Mouse (Mus musculus): ENCODE results near the gene Elane.

The Elane gene

DNA sequence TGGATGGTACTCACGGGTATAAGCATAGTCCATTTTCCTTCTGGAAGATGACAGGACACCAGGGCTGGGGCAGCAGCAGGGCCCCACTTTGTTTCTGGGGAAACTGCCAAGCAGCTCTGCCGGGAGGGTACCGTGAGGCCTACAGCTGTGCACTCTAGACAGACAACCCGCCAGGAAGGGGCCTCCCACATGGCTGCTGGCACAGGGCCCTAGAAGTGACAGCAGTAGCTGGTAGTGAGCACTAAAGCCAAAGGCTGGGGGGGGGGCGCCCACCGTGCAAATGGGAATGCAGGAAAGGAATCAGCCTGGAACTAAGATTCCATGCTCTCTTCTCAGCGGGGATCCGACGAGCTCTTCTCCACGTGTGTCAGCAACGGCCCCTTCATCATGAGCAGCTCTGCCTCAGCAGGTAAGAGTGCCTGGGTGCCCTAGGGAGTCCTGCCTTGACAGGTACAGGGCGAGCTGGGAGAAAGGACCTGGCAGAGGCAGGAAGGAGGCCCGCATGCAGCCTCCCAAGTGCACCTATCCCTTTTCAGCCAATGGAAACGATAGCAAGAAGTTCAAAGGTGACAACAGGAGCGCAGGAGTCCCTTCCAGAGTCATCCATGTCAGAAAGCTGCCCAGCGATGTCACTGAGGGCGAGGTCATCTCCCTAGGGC lies 27.5 kb upstream of the Elane start:
- peak; percentile 73 for DNase-seq

DNA sequence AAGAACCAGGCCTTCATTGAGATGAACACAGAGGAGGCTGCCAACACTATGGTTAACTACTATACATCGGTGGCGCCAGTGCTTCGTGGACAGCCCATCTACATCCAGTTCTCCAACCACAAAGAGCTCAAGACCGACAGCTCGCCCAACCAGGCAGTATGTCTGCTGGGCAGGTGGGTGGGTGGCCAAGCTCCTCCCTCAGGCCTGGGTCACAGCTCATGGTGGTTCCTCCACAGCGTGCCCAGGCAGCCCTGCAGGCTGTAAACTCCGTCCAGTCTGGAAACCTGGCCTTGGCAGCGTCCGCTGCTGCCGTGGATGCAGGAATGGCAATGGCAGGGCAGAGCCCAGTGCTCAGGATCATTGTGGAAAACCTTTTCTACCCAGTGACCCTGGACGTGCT lies 26.9 kb upstream of the Elane start:
- peak; percentile 36 for DNase-seq

DNA sequence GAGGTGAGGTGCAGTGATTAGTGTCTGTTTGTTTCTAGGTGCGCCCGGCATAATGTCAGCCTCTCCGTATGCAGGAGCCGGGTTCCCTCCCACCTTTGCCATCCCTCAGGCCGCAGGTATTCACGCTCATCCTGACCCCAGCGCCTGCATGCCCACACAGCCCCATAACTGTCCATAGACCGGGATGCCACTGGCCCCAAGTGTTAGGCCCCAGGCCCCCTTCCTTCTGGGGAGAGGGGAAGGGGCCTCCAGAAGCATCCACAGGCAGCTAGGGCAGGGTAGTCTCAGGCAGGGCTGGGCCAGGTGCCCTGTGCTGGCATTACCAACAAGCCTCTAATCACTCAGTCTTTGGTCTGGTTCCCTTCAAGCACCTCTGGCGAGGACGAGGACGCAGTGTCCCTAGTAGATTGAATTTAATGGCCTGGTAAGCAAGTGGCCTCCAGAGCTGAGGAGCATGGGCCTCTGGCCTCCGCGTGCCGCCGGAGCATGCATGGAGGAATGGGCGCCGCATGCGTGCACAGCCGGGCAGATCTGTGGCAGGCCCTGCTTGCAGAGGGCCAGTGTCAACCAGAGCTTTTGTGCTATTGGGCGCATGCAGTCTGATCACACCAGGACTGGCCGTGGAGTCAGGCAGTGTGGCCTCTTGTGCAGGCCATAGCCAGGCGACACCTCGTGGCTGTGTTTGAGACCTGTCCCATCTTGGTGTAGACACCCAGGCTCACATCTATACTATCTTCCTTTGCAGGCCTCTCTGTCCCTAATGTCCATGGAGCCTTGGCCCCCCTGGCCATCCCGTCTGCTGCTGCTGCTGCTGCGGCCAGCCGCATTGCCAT lies 25.8 kb upstream of the Elane start:
- peak; percentile 24 for DNase-seq

DNA sequence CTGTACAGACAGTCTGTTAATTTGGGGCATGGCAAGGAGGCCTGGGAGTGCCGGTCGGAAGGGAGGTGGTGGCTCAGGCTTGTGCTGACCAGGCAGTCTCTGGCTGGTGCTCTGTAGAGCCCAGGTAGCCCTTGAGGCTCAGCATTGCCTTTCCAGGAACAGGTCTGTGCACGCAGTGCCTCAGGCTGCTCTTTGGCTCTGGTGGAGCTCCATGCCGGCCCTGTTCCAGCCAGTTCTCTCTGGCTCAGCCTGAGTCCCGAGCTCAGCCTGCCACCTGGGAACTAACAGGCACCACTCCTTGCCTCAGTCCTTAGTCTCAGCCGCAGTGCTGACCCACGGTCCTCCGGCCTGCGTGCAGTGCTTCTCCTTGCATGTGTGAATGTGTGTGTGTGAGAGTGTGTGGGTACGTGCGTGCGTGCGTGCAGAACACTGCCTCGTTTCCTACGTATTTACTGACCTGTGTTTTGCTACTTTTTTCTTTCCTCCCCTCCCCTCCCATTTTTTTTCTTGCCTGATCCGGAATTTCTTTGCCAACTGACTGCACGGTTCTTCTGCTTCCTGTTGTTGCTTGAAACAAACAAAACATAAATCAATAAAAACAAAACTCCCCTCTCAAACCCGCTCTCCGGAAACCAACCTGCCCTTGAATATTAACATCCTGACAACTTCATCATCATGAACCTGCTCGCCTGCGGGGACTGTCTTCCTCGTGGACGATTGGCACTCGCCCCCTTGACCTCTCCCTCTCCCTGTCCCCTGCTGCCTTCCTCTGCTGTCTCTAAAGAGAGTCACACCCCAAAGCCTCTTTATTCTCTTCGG lies 24.6 kb upstream of the Elane start:
- peak; percentile 85 for DNase-seq

DNA sequence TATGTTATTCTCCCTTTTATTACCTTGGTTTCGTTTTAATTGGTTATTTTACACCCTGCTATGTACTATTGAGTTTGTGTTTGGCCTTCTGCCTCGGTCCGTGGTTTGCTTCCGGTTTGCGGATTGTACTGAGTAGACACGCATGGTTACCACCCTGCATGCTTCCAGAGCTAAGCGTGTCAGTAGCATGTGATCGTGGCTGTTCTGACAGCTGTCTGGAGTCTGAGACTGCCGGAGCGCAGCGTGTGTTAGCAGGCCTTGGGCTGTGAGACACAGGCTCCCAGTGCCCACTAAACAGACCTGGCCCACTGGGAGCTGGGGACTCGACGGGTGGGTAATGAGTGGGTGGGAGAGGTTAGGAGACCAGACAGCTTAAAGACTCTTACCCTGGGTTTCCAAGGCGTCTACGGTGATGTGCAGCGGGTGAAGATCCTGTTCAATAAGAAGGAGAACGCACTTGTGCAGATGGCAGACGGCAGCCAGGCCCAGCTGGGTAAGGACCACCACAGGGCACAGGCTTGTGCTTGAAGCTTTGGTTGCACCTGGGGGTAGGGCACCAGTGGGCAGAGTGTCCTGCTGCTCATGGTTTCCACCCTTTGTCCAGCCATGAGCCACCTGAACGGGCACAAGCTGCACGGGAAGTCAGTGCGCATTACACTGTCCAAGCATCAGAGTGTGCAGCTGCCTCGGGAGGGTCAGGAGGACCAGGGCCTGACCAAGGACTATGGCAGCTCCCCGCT lies 23.8 kb upstream of the Elane start:
- no peak for DNase-seq

DNA sequence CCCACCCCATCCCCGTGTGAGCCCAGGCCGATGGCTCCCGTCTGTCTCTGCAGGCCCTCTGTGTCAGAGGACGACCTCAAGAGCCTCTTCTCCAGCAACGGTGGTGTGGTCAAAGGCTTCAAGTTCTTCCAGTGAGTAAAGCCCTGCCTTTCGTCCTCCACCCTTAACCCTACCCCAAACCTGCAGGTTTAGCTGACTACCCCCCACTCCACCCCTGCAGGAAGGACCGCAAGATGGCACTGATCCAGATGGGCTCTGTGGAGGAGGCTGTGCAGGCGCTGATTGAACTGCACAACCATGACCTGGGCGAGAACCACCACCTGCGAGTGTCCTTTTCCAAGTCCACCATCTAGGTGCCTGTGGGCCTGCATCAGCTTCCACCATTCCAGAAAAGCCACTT lies 23.1 kb upstream of the Elane start:
- no peak for DNase-seq

DNA sequence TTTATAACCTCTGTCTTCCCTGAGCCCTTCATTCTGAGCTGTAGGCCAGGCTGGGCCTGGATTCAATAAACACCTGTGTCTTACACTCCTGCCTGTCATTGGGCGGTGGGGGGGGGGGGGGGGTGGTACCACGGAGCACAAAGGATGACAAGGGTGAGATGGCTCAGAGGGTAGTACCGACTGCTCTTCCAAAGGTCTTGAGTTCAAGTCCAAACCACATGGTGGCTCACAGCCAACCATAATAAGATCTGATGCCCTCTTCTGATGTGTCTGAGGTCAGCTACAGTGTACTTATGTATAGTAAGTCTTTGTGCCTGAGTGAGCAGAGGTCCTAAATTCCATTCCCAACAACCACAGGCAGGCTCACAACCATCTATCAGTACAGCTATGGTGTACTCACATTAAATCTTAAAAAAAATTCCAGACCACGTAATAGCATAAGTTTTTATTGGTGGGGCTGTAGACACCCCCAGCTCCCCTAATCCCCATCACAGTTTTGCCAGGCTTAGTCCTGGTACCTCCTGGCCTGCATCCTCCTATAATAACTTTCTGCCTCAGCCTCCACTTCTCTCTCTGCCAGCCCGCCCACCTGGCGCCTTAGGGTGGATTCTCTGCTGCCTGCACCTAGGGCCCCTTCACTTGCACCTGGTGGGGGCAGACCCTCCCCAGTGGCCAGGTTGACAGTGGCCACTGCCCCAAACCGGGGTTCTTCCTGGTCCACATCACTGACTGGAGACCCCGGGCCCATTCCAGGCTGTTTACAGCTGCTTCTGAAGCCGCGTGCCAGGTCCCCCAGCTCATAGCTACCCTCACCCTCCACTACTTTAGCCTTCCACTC lies 21.5 kb upstream of the Elane start:
- no peak for DNase-seq

DNA sequence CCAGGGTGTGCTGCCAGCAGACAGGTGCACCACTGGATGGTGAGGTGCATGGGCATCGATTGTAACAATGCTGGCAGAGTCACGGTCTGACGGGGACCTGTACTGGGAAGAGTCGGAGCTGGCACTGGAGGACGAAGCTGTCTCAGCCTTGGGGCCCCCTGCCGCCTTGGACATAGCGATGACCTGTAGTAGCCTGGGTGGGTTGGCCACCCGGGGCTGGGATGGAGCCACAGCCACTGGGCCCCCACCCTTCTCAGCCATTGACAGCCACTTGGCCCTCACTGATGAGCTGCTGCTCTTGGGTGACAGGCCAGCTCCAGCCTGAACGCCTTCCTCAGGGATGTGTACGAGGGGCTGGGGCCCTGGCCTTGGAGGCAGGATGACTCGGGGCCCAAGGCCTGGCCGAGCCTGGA lies 20.9 kb upstream of the Elane start:
- no peak for DNase-seq

DNA sequence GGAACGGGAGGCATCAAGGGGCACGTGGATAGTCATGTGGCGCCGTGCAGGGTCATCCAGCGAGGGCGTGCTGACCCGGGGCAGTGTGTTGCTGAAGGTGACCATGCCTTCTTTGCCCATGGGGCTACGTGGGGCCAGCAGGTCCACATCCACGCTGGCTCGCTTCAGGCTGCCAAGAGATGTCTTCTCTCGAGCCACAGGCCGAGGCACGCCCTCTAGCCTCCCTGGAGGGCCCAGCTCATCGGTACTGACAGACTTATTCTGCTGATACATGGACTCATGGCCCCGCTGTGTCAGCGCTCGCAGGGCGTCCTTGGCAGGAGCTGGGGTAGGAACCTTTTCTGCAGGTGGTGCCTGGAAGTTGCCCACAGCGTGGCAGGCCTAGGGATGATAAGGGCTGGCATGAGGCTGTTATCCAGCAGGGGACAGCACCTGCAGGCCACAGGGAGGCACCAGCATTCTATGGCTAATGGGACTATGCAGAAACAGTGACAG lies 20.2 kb upstream of the Elane start:
- peak; percentile 85 for DNase-seq

DNA sequence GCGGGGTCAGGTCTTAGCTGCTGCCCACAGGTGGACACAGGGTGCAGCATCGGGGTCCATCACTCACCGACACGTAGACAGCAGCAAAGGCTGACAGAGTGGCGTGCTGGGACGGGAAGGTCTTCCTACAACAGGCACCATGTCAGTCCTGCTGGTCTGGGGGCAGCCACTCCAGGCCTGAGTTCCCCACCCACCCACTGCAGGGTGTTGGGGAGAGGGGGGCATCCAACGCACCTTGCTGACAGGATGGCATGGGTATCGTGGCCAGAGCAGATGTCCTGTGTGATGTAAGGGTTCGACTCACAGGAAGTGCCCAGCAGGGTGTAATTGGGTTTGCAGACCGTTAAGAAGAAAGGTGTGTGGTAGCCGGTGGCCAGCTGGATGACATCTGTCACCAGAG lies 19.4 kb upstream of the Elane start:
- DNase-seq: no peak

DNA sequence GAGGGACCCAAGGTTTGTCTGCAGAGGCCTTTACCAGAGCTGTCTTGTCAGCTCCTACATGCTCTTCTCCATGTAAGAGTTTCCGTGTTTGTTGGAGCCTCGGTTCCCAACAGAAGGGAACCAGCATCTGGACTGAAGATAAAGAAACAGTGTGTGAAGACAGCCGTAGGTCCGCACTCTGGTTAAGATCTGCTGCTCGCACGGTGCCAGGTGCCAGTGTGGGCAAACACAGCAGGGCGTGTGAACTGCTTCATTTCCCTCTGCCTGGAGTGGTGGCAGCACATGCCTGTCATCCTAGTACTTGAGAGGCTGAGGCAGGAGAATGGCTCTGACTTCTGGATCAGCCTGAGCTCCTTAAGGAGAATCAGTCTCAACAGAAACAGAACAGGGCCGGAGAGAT lies 14.2 kb upstream of the Elane start:
- DNase-seq: no peak

DNA sequence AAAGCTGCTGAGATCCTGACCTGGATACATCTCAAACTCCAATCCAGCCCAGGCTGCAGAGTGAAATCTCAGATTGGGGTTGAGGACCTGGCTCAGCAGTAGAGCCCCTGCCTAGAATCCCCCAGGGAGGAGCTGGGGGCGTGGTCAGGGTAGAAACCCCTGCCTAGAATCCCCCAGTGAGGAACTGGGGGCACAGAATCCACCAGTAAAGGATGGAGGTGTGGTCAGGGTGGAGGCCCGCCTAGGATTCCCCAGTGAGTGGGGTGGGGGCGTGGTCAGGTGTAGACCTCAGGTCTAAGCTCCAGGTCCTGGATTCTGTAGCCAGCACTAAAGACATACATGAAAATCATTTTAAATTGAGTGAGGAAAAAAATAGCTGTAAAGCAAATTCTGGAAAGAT lies 13.2 kb upstream of the Elane start:
- no peak for DNase-seq

DNA sequence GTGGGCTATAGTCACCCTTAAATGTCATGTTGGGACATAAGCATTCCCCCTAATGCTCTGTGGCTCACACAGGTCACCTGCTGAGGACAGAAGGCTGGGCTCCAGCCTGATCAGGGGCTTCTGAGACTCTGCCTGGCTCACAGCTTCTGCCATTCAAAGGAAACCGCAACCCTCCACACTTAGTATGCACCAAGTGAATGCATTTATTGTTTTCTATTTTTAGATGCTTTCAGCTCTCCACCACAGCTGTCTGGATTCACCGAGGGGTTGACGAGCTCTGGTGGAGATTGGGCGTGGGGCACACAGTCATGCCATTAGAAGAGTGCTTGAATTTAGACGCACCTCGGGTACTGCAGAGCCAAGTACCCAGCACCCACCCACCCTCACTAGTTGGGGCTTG lies 12.7 kb upstream of the Elane start:
- DNase-seq: no peak

DNA sequence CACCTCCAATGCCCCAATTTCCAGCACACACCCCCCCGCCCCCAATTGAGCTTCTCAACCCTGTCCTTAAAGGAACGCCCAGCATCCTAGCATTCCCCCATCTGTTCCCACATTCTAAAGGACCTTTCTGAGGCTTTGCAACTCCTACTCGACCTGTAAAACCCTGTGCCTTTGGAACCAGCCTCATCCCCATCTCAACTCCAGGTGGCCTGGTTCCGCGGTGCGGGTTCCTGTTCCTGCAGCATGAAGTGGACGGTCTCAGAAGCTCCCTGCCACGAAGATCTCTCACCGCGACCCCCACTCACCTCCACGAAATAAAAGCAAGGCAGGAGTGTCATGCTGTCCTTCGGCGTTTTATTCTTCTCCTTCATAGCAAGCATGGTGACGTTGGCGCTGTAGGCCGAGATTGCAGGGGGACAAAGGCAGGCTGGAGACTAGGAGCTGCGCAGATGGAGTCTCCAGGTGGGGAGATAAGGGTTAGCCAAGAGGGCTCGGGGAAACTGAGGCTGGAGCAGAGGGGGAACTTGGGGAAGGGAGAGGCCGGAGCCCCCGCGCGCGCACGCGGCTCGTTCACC lies 12.2 kb upstream of the Elane start:
- DNase-seq: no peak

DNA sequence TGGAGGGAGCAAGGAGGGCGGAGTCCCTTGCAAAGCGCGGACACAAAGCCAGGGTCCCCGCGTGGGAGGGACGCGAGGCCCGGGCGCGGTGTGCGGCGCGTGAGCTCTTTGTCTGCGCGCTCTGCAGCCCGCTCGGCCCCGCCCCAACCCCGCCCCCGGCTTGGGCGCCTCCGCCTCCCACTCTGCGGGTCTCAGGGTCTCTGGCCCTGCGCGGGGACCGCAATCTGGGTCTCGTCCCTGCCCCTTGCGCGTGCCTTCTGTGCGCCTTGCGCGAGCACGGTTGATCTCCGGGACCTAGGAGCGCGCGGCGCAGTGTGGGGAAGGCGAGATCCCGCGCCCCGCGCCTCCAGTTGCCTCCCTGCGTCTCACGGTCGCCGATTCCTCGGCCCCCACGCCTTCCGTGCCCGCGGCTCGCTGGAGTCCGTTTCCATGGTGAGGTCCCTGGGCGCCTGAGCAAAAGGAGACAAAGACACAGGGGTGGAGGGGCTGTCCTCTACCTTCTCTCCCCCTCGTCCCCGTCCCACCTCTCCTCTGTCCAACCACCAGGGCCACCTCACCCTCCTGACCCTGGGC lies 11.7 kb upstream of the Elane start, which contains the start of the genes Prtn3 and Plppr3:
TSS of gene Prtn3 (plus strand) at position 187 of the 573 bp plus-strand sequence.
TSS of gene Plppr3 (minus strand) at position 345 of the 573 bp plus-strand sequence.
- no peak for DNase-seq

DNA sequence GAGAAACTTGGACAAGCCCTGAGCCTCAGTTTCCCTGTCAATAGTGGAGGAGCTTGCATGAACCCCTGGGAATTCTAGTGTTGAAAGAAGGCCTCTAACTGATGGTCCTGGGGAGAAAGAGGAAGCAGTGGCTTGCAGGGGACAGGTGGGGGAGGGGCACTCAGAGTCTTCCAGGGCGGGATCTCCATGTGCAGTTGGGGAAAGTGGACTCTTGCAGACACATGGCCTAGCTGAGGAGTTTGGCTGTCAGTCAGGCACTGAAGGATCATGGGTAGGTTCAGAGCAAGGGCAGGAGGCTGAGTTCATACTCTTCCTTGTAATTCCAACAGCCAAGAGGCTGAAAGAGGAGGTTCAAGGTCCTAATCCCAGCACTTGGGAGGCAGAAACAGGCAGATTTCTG lies 8.9 kb upstream of the Elane start:
- no peak for DNase-seq

DNA sequence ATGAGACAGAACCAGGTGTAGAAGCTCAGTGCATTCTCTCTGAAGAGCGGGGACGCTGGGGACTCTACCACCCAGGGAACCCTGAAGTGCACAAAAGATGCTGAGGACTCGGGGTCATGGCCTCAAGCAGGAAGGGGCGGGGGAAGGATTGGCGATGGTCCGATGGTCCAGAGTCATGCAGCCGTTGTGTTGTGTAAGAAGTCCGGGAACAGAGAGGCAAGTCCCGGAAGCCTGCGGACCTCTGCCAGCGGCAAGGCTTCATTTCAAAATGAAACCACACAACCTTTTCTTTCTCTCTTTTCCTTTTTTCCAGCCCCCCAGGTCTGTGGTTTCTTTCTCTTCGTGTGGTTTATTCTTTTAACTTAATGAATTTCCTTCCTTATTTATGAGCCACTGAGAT lies 8.3 kb upstream of the Elane start:
- peak; percentile 65 for DNase-seq

DNA sequence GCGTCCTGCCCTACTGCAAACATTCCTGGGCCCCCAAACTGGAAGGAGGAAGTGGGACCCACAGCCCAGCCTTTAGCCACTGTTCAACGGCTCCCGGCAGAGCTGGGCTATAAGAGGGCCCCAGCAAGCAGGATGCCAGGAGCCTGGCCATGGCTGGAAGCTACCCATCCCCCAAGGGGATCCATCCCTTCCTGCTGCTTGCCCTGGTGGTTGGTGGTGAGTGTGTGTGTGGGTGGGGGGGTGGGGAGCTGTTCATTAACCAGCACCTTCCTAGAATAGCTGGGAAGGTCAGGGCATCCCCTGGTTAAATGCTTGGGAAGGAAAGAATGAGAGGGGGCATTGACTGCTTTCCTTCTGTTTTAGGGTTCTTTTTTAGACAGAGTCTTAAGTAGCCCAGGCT lies 6.5 kb upstream of the Elane start:
- DNase-seq: no peak

DNA sequence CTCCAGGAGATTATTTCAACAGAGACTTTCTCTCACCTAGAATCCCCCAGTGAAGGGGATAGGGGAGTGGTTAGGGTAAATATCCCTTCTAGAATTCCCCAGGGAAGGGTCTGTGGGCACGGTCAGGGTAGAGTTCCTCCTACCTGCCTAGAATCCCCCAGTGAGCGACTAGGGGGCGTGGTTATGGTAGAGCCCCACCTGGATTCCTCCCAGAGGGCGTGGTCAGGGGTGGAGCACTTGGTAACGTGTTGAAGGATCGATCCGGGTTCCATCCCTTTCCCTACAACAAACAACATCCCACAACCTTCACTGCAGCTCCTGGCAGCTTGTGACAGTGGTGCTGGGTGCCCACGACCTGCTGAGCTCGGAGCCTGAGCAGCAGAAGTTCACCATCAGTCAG lies 5.3 kb upstream of the Elane start:
- DNase-seq: no peak

DNA sequence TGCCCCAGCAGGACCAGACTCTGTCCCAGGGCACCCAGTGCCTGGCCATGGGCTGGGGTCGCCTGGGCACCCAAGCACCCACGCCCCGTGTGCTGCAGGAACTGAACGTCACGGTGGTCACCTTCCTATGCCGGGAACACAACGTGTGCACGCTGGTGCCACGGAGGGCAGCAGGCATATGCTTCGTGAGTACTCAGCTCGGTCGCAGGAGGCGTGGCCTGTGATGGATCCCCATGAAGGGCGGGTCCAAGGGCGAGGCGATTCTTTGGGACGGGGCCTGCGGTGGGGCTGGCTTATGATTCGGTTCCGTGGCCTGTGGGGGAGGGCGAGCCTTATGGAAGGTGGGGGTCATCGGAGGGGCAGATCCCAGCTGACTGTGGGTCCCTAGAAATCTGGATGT lies 4.1 kb upstream of the Elane start:
- no peak for DNase-seq

Measured in kidney, adult 11 months (tissue).